Mouse (Mus musculus) hindlimb bud, embryonic 11.5 days (tissue): Measurements from ENCODE around the gene 1700029P11Rik.
"Not testable (repeated sequence)": the region's sequence is repeated elsewhere in the genome, so short reads cannot be mapped to it uniquely, and the experiment has no call there.

Experiments
- DNase-seq: peaks from one replicate; pipeline ENCODE4 v3.0.0-alpha.2; 2012; ENCODE audit warnings: low read depth, low spot score; ENCODE audit errors: extremely low spot score

1700029P11Rik gene

DNA sequence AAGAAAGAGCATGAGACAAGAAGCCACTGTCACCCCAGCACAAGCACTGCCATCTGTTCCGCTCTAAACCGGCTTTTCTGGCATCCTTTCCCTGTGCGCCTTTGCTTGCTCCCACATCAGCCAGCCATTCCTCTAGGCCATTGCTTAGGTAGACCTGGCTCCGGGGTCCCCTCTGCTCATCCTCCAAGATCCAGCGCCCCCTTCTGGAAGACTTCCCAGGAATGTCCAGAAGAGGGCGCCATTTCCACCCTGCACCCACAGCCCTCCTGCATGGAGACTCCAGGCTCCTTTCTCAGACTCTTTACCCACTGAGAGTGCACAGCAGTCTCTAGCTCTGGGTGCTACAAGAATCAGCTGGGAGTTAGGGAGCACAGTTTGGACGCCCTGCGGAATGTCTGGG lies 23.9 kb upstream of the 1700029P11Rik start:
- no peak for DNase-seq

DNA sequence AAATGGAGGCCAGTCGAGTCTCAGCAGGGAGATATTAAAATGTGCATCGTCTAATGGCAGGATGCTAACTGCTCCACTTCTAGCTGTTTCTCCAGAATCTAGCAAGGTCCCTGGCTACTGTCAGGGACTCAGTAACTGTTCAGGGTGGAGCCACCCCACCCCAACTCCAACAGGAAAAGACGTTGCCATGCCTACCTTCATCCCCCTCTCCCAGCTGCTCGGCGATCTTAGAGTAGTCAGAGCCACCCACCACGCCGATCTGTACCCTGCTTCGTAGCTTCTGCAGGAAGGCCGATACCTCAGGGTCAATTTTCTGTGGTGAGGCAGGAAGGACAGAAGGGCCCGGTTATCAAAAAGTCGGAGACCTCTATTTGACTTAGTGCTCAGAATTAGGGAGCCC lies 22.7 kb upstream of the 1700029P11Rik start:
- no peak for DNase-seq

DNA sequence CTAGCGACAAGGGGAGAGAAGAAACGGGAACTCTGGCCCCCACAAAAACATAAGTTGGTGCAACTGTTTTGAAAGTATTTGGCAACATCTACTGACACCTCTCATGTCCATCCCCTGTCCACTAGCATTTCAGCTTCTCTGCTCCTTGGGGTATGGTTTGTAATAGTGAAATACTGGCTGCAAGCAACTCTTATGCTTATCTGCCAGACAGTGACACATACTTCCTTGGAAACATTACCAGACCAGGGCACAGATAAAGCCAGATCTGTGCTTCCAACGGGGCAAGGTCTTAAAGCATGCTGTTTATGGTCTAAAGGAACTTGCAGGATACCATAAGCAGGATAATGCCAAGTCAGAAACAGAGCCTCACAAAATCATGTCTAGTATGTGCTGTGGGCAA lies 21.4 kb upstream of the 1700029P11Rik start:
- DNase-seq: no peak

DNA sequence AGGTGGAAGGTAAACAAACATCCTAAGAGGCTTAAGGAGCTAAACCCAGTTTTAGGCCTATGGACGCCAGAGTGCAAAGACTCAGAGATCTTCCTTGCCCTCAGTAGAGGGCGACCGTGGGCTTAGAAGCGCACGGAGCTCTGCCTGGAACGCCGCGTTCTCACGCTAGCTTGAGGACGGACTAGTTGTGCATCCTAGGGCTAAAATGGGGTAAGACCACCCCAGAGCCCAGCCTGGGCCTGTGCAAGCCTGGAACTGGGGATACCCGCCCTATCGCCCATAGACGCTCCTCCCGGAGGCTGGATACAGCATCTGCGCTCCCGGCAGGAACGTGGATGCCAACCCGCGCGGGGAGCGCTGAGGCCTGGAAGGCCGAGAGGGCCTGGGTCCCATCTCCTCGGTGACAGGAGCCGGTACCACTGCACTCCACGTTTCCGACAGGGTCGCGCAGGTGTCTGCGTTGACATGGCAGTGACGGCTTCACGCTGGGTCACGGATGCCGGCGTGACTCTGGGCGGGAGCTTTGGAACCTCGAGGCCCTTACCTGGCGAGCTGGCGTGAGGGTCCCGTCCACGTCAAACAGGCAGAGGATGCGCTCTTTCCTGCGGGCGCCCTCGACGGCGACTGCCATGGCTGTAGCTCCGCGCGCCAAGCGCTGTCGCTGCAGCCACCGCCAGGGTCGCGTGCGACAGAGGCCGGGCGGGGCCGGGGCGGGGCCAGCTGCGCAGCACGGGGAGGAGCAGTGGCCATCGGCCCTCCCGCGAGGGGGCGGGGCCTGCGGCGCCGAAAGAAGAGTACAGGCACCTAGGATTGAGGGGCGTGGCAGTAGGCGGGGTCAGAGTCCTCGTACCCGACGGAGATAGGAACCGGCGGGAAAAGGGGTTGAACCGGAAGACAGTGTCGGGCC lies 19.9 kb upstream of the 1700029P11Rik start, which contains the start of gene Pmm1:
Gene Pmm1, minus strand, starts transcription at position 760 of the 907 bp plus-strand sequence.
- peak; percentile 77 for DNase-seq

DNA sequence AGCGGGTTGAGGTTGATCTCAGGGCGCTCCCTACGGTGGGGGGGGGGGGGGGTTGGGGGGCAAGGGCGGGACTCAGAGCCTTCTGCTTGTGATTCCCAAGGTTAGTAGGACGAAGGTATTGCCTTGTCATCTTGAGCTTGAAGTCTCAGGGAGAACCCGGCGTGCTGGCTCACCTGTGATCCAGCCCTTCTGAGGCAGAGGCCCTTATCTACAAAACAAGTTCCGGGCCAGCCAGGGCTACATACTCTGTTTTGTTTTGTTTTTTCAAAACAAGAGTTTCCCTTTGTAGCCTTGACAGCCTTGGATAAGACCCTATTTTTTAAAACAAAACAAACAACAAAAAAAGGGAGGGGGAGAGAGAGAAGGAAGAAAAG lies 19.3 kb upstream of the 1700029P11Rik start:
- DNase-seq: no peak

DNA sequence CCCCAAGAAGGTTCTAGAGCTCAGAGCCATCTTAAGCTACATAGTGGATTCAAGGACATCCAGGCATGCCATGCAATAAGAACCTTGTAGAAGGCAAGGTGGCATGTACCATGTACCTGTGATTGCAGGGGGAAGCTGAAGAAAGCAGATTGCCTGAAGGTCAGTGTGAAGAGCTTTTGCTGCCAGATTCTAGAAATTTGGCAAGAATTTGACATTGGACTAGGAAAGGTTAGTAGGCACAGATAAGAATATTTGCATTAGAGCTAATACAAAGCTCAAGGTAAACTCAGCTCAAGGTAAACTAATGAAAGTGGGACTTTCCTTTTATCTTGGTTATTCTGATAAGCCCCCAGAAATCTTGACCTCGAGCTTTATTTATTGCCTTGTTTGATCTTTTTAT lies 16.1 kb upstream of the 1700029P11Rik start:
- no peak for DNase-seq

DNA sequence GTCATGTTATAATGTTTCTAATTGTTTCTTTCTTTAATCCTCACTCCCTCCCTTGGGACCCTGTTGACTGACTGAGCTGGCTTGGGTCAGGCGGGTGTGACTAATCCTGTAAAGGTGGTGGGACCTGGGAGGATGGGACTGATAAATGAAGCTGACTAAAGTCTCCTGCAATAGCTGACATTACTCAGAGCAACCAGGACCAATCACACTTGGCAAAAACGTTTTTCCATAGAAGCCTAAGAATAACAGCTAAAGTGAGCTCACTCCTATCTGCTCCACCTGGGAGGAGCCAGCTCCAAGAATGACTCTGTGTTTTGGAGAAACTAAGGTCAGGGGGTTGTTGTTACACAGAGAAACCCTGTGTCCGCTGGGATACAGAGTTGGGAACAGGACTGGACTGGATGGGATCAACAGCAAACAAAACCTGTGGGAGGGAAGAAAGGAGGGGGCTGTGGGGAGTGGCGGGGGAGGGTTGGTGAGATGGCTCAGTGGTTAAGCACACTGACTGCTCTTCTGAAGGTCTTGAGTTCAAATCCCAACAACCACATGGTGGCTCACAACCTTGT lies 15.3 kb upstream of the 1700029P11Rik start:
- no peak for DNase-seq

DNA sequence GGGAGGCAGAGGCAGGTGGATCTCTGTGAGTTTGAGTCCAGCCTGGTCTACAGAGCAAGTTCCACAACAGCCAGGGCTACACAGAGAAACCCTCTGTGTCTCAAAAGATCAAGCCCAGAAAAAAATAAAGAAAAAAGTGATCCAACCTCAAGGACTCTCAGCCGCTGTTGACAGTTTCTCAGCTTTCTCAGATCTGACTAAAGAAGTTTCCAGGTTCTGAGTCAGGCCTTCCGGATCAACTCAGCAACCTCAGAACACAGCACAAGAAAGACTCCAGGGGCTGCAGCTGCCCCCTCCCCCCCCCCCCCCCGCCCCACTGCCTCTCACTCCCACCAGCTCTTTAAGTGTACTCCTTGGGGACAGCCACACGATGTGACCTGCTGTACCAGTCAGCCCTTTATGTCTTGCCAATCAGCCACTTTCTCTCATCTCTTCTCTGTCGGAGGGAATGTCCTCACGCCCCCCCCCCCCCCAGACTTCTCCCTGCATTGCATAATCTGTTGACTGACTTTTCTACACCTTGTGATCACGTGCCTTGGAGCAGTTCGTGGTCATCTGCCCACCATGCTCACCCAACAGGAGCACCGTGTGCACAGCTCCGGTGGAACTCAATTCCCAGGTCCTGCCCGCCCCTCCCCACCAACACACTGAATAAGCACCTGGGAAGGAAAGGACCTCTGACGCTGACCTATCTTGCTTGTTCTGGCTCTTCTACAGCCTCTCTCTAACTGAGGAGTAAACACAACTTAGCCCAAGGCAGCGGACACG lies 14.1 kb upstream of the 1700029P11Rik start:
- no peak for DNase-seq

DNA sequence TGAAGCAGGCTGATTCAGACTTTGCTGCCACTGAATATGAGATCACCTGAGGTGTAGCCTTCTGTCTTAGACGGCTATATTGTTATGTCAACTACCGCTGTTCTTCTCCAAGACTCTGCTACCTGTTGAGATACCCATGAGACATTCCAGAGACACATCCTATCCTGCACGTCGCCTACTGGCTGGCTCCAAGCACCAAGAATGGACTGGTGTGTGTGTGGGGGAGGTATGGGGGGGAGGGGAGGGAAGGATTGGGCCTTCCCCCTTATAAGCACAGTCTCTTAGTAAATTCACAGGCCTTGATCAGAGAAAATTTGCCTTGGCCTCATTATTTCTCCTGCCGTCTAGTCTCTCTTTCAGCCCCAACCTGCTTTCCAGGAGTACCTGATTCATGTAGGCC lies 12.5 kb upstream of the 1700029P11Rik start:
- no peak for DNase-seq

DNA sequence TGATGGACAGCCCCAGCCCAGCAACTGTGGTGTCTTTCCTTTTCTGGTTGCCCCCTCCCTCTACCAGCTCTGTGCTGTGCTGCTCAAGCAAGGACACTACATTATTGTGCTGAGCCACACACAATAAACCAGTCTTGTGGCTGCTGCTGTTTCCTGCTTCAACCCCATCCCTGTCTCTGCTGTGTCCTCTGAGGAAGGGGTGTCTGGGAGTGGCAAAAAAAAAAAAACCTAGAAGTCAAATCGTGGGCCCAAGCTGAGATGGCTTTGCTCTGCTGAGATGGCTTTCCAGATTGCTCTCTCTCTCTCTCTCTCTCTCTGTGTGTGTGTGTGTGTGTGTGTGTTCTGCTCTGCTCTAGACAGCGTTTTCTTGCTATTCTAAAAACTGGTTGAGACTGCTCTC lies 11.9 kb upstream of the 1700029P11Rik start:
- DNase-seq: no peak

DNA sequence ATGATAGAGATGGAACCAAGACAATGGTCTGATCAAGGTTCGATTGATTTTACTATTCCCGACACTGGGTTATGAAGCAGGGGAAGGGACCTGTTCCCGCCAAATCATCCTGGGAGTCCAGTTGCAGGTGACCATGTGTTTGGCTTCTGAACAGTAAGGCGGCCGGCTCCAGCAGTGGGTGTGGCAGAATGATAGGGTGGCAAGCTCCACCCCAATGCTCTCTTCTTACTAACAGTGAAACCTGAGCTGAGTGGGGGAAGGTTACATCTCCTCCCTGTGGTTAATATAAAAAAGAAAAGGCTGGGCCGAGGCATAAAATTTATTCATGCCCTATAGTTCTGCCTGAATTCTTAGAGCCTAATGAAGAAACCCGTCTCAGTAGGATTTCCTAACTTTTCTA lies 11.2 kb upstream of the 1700029P11Rik start:
- no peak for DNase-seq

DNA sequence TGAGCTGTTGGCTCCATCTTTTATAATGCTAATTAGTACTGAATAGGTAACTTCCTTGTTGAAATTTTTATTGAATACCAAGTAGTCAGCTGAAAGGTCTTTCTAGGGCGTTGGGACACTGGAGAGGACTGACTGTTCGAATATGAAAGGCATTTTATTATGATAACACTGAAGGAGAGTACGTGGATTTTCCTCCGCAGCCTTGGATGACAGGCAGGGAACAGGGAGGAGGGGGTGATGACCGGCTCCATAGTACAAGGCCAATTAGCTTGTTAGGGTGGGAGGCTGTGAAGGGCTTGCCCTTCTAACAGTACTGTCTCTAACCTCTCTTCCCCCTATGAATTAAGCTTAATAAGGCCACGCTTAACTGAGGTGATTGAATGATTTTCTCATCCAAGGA lies 10.7 kb upstream of the 1700029P11Rik start:
- DNase-seq: not testable (repeated sequence)

DNA sequence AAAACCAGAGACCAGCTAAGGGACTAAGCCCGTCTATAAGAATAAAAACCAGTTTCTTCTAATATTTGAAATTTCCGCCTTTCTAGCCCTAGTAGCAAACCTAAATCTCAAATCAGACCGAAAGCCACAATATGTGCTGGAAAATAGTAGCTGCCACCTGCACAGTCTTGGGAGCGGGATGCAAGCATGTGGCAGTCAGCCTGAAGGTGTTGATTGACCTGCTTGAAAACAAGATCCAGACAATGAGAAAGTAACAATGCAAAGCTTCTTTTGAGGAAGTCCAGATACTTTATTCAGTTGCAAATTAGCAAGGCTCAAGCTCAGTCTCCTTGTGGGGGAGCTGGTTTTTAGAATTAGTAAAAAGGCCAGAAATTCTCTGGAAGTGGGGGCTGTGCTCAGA lies 9.8 kb upstream of the 1700029P11Rik start:
- DNase-seq: not testable (repeated sequence)

DNA sequence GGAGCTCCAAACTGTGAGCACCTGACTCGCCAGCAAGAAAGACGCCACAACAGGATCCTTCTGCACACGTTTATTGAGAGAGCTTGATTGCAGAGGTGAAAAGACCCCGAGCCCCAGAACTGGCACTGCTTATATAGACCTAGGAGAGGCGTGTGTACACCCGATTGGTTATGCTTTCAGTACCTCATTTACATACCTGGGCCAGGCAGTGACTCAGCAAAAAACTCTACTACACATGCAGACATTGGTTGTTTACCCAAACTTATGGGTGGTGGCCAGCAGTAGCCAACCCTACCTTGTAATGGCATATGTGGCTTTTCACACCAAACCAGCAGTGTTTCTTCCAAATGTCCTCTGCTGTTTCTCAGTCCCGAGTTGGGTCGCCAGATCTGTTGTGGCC lies 5.2 kb upstream of the 1700029P11Rik start:
- not testable (repeated sequence) for DNase-seq

DNA sequence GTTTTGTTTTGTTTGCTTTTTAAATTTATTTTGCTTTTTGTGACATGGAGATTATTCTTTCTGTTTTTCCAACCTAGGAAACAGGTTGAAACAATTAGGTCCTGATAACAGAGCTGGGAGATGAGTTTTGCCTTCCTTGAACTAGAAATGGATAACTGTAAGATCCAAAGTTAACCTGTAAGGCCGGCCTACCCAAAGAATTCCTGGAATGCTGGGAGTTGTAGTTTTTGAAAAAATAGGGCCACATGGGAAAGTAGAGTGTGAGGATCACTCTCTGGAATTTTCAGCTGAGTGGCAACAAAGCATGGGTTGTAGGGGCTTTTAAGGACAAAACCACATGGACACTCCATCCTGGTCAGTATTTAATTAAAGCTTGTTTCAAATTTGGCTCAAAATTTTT lies 1.8 kb downstream of the 1700029P11Rik start:
- DNase-seq: no peak

DNA sequence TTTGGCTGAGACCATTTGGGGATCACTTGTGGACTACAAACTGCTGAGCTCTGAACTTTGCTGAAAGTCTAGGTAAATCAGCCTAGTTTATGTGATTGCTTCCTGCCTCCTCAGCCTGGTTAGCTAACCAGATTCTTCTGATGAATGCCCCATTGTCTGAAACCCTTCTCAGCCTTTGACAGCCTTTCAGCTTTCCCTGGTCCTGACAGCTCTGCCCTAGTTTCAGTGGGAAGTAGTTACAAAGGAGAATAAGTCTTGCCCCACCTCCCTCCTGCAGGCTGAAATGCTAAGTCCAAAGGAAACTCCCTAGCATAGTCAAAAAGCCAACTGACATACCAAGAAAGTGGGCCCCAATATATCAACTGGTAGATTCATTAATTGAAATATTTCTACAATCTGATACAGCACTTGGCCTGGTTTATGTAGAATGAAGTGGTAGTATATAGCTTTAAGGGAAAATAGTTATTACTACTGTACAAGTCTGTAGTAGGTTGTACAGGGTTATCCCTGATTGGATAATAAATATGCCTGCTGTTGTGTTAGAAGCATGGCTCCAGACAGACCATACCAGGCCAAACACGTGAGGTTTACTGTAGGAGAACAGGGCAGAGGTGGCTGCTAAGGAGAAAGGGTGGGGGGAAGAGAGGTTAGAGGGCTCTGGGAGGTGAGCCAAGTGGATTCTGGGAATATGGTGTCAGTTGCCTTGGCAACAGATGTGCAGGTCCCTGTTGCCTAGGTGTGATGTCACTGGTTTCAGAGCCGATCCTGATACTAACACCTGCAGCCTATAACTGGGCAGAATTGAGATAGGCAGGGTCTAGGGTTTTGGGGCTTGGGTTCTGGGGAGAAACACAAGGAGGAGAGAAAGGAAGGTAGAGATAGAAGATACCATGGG lies 5.2 kb downstream of the 1700029P11Rik start:
- DNase-seq: no peak

DNA sequence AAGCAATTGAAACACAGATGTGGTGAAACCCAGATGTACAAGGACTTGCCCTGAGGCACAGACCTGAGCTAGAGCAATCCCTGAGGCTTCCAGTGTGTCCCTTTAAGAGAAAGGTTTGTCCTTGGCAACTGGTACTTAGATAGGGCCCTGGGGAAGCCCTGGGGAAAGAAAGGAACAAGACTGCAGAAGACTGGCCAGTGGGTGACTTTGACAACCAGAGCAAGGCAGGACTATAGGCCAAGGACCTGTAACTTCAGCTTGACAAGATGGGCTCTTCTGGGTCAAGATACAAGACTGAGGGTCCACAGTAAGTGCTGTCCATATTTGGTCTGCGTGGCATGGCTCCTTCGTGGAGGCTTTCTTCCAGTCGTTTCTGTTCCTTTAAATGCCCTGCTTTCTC lies 7.3 kb downstream of the 1700029P11Rik start, which contains the start of gene Xrcc6:
Gene Xrcc6, plus strand, starts transcription at position 190 of the 400 bp plus-strand sequence.
- no peak for DNase-seq

DNA sequence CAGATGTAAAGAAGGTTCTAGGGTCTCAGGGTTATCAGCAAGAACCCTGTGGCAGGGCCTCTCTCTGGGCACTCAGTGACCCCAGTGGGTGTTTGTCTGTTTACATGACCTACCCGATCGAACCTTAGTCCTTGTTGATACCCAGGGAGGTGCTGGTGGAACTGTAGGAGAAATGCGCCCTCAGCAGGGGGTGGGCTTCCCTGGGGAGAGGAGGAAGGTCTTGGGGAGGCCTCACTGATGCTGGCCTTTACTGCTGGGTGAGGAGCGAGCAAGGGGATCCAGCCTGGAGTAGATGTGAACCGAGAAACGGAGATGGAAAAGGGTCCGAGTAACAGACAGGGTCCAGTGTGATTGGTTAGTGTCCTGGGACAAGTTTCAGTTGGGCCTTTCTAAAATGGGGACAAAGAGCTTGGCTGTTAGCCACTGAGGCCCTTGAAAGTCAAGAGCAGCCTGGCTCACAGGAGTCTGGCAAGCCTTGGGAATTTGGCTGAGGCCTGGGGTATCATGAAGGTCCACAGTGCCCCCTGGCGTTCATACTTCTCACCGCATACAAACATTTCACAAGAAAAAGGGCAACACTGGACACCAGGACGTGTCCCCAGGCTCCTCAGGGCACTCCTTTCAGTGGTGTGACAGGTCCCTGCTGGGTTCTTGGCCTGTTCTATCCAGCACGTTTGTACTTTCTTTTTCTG lies 9.2 kb downstream of the 1700029P11Rik start:
- peak; percentile 83 for DNase-seq

DNA sequence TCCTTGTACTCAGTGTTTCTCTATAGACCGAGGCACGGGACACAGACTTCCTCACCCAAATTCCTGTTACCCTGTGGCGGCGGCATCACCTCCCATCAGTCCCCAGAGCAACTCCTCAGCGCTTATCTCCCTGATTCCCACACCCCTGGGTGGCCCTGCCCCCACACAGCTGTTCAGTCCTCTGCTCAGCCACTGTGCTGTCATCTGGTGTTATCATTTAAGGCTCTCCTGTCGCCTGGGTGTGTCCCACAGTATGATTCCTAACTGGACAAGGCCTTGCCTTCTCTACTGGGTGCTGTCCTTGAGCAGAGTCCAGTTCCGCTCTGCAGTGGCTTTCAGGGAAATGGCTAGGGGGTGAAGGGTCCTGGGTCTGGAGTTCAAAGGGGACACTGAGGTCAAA lies 10.2 kb downstream of the 1700029P11Rik start:
- no peak for DNase-seq

DNA sequence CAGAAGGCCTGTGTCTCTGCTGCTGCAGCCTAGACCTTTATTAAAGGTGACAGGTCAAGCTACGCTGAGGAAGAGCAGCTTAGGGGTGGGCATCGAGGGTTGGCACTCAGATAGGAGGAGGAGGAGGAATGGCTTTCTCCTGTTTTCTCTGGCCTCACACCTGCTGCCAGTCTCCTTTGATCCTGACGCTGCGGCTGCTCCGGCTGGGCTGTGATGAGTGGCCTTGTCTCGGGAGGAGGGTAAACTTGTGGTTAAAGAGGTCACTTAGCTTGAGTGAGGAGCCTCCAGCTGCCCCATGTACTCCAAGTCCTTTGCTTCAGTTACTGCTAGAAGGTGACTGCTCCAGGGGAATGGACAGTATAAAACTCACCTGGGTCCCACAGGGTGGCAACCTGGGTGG lies 13.7 kb downstream of the 1700029P11Rik start:
- no peak for DNase-seq
